Mouse (Mus musculus): ENCODE results near the gene Fam186b.

The Fam186b gene

DNA sequence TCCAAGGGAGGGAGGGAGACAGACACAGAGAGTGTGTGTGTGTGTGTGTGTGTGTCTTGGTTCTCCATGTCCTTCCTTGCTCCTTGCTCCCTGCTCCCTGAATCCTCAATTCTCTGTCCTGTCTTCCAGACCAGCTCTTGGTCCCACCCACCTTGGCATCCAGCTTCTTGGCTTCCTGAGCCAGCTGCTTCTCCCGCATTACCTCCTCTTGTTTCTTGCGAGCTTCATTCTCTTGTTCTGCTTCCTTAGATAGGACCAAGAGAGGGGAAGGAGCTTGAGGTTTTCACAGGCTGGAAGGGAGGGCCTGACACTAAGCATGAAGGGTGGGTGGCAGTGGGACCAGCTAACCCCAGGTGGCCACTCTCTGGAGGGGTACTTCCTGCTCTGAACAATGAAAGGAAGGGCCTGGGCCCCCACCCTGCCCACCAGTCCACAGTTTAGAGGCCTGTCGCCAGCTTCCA, 23.8 kb upstream of the Fam186b start:
- DNase-seq, result no peak

- no peak for DNase-seq
Observed at GRCm38 (mm10) chr15:99318861-99319410, 23.2 kb upstream of the Fam186b start.

DNA sequence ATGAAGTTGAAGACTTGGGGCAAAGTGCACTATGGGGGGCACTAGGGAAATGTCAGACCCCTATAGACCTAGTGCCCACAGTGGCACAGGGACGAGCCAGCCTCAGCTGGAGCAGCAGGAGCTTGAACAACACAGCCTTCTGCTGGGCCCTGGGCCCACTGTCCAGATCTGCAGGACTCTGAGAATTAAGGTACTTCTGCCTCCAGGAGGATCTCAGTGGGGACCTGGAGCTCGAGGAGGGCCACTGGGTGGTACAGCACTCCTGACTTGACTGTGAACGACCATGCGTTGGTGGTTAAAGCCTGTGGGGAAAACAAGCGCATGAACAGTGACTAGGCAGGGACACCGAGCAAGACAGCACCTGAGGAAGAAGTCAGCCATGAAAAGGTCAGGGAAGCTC, 22.4 kb upstream of the Fam186b start:
- no peak for DNase-seq

DNA sequence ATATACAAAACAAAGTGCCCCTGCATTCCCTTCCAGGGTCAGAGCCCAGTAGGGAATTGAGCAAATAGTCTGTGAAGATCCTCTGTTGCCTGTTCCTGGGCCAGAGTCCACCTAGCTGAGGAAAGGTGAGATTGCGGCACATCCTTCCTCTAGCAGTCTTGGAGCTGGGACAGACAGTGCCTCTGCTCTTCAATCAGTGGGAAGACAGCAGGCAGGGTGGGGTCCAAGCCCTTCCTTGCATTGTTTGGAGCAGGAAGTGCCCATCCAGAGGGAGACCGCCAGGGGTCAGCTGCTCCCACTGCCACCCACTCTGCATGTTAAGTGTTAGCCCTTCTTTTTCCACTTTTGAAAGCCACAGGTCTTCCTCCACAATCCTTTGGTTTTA, 21.6 kb upstream of the Fam186b start:
- no peak for DNase-seq

- DNase-seq, result peak; percentile 87
Observed at GRCm38 (mm10) chr15:99316314-99317266, 20.9 kb upstream of the Fam186b start.

- no peak for DNase-seq
Observed at GRCm38 (mm10) chr15:99314891-99315290, 19.2 kb upstream of the Fam186b start.

- DNase-seq, result no peak
Observed at GRCm38 (mm10) chr15:99310617-99311016, 14.9 kb upstream of the Fam186b start.

DNA sequence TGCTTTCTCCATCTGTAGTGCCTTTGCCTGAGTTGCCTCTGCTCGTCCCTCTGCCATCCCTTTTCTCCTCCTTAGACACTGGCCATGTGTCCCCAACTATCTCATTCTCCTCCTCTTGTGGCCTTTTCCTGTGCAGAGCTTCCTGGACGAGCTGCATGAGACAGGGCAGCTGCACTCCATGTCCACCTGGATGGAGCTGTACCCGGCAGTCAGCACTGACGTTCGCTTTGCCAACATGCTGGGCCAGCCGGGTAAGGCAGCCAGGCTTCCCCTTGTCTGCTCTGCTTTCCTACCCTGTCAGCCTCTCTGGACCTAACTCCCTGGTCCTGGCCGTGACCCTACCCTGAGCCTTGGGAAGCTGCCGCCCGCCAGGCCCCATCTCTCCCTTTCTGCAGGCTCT, 13.9 kb upstream of the Fam186b start:
- no peak for DNase-seq

GRCm38 (mm10) chr15:99307476-99307875, 11.8 kb upstream of the Fam186b start:
- DNase-seq, result no peak

DNA sequence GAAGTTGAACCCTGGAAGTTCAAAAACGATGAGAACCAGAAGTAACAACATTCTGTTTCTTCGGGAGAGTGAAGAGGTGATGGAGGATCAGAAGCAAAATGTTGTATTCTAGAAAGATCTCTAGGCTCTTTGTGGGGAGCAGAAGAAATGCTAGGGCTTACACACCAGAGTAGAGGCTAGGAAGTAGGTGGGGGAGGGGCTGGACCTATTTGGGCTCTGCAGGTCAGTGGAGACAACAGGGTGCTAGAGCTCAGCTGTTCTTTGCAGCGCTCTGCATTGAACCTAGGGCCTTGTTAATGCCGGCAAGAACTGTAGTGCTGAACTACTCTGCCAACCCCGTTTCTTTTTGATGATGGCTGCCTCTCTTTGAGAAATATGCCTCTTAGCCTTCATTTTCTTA, 525 bp upstream of the Fam186b start:
- no peak for DNase-seq

DNA sequence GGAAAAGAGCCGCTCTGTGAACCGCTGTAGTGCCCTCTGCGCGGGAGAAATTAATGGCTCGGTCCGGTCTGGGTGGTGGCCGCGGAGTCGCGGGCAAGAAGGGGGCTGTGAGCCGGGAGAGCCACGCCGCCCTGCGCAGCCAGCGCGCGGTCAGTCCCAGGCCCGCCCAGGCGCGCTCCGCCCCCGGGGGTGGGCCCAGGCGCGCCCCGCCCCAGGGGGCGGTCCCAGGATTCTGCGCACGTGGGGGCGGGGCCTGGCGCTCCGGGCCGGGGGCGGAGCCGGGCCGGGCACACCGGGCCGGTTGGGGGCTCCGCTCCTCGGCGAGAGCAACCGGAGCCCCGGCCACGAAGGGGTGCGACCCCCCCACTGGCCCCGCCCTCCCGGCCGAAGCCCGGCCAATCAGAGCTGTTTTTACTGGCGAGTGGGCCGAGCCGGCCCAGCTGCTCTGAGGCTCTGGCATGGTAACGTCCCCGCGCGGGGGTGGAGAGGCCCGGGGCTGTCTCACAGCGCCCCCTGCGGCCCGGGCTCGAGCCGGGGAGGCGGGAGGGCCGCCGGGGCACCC, 794 bp downstream of the Fam186b start, which contains the start of gene Prpf40b:
Gene Prpf40b, plus strand, starts transcription at position 275 of the 562 bp plus-strand sequence.
- peak; percentile 93 for DNase-seq

GRCm38 (mm10) chr15:99294287-99294686, 1.4 kb downstream of the Fam186b start:
- DNase-seq, result no peak

DNA sequence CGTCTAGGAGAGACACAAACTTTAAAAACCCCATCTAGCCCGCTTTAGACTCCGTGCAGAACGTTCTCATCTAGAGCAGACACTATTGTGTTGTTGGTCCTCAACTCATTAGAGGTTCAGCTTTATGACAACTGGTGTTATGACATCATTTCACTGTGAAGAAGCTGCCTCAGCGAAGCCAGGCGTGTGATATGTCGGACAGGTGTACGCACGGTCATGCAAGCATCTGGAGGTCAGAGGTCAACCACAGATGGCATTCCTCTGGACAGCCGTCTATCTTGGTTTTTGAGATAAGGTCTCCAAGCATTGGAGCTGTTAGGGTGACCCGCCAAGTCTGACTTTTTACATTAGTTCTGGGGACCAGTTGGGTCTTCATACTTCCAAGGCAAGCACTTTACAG, 5.1 kb downstream of the Fam186b start:
- DNase-seq, result no peak

DNA sequence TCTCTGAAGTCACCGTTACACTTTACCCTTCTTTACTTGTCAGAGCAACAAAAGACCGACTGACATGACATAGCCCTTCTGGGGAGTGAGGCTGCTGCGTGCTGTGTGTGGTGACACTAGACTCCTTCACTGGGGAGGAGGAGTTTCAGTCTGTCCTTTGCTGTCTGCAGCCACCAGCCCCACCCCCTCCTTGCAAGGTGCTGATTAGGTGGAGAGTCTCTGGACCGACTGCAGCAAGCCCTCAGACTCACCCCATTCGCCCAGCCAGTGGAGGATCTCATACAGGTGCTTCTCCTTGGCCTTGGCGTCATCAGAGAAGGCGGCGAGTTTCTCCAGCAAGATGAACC, 10.5 kb downstream of the Fam186b start:
- no peak for DNase-seq

DNA sequence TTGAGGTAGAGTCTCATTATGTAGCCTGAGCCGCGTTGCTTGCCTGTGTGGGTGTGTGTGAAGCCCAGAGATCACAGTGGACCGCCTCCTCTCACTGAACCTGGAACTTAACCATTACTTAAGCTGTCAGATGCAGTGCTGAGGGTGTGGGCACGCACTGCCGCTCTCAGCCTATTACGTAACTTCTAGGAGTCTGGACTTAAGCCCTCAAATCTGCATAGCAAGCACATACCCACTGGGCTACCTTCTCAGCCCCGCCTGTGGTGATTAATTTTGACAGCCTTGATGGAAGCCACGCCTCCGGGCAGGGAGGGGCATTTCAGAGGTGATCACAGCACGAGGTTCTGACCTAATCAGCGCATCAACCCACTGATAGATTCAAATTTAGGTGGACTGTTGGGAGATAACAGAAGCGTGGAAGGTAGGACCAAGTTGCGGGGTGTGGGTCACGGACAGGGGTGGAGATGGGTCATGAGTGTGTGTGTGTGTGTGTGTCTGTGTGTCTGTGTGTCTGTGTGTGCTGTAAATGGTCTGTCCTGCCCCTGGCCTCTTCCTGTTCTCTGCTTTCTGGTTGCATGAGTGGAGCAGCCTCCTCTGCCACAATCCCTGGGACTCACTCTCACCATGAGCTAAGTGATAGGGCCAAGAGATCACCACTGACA, 11.0 kb downstream of the Fam186b start:
- no peak for DNase-seq

DNA sequence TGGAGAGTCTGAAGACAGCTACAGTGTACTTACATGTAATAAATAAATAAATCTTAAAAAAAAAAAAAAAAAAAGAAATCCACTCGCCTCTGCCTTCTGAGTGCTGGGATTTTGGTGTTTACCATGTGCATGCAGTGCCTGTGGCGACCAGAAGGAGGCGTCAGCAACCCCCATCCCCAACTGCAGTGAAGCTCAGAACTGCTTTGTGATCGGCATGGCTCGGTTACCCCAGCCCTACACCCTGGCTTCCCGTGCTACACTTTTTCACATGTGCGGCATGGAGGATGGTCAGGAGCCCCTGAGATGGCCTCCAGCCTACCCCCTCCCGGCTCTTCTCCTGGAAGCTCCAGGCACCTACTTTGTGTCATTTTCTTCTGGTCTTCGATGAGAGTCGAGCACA, 12.2 kb downstream of the Fam186b start:
- DNase-seq, result peak; percentile 66

DNA sequence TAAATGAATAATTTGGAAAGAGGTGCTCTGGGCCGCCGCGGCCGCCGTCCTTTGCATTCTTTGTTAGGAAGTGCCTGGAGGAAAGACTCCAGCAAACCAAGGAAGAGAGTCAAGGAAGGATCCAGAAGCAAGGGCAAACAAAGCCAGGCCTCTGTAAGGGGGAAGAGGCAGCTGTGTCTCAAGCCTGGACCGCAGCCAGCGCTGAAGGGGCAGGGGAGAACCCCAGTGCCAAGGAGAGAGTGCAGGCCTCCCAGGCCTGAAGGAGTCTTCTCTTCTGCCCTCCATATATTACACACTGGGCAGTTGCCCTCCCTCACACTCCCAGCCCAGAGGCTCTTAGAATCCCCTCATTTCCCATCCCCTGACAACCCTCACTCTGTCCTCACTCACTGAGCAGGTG, 17.4 kb downstream of the Fam186b start:
- no peak for DNase-seq

DNA sequence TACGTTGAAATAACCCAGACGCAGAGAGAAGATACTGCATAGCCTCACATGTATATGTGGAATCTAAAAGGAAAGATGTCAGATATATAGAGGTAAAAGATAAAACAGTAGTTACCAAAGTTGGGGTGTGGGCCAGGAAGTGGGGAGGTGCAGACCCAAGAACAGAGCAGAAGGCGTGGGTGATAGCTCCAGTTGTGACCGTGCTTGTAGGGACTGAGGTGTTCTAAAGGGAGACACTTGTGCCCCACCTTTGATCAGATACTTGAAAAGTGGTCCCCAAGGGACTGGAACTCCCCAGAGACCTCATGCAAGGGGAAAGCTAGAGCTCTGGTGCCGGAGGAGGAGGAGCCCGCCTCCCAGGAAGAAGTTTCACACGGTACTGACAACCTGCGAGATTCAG, 19.6 kb downstream of the Fam186b start:
- no peak for DNase-seq

DNA sequence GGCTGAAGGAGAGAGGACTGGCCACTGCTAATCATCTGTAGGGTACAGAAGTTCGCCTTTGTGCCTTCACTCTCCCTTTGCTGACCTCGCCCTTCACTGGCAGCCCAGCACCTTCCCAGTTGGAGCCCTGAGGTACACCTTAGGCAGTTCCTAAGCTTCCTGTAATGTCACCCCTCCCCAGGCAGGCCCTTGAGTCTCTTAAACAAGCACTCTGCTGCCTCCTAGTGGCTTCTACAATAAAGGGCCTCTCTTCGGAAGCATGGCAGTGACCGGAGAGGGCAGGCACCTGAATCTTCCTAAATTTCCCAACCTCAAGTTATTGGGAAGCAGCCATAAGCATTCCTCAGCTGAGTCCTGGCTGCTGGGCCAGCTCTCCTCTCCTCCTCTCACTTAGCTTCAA, 30.0 kb downstream of the Fam186b start:
- peak; percentile 78 for DNase-seq

DNA sequence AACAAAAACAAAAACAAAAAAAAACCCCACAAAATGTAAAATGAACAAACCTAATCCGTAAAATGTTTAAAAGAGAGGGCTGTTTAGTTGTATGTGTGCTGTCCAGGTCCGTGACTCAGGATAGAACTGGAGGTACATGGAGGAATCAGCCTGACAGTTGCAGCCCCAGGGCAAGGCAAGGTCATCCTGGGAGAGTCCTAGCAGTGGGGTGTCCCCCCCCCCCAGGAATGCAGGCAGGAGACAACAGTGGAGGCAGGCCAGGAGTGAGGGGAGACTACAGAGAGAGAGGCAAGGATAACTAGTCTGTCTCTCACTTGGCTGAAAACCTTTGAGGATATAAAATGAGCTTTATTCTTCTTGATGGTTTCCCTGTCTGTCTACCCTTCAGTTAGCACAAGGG, 31.3 kb downstream of the Fam186b start:
- DNase-seq, result no peak

GRCm38 (mm10) chr15:99262702-99263101, 33.0 kb downstream of the Fam186b start:
- DNase-seq, result no peak

DNA sequence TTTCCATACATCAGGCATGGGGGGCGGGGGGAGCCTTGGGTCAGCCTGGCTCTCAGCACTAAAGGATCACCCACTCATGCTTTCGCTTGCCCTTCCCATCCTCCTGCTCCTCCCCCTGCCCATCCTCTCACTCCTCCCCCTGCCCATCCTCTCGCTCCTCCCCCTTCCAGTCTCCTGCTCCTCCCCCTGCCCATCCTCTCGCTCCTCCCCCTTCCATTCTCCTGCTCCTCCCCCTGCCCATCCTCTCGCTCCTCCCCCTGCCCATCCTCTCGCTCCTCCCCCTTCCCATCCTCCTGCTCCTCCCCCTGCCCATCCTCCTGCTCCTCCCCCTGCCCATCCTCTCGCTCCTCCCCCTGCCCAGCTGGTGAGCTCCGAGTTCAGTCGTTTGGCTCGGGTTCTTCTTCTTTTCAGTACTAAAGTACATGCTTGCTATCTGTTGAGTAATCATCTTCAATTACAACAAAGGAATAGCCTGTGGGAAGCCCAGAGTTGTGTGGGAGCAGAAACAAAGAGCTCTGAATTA, 35.9 kb downstream of the Fam186b start:
- DNase-seq, result peak; percentile 71

DNA sequence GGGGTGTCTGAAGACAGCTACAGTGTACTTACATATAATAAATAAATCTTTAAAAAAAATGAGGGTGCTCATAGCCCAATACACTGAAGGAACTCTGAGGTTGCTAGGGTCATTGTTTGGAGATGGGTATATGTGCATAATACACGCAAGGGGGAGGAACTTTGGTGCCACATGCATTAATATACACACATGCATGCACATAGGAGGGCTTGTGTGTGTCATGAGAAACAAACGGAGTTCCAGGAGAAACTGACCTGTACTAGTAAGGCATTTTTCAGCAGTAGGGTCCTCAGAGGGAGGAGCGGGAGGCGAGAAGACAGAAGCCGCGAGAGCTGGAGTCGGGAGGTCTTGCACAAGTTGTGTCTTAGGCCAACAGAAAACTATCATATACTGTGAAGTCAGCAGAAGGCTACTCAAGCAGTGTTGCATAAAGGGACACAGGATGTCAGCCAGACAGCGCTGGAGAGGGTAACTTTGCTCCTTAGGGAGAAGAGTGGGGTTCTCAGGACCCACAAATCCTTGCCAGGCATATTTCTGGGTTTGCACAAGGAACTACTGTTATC, 36.4 kb downstream of the Fam186b start:
- no peak for DNase-seq
